Mouse (Mus musculus): ENCODE measurements around the gene Cyp2s1. TPM values are rescaled to one million over a fixed set of nuclear protein-coding genes. Genes with fewer than 3 reads are reported as not detected.
A peak's percentile ranks its signal among the peaks of the same experiment; 100 is the strongest.

The Cyp2s1 gene
- total and polyA plus RNA-seq, 2 experiments = 0.28 to 0.37 TPM

DNA sequence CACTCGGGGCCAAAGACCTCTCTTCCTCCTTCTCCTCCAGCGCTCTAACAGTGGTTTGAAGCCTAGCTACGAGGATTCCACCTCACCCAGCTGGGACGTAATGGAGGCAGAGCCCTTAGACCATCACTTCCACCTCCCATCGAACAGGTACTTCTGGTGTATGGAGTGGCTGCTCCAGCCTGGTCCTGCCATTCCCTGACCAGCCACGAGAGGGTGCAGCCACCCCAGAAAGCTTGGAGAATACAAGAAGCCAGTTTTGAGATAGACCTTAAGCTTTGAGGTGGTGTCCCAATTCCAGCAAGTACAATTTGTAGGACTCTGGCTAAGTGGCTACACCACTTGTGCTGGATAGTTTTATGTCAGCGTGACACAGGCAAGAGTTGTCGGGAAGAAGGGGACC, 38.4 kb upstream of the Cyp2s1 start:
- Histone ChIP-seq H3K36me3 (ENCODE audit: control insufficient read depth, insufficient read depth, low read length) (no peaks in the 10 kb centered on the region), H3K4me3 (ENCODE audit: insufficient read depth, low read depth, low read length) (no peak overlapping the region), H3K9ac (ENCODE audit: low read depth, low read length) (no peak overlapping the region), H3K27me3 (ENCODE audit: control insufficient read depth, insufficient read depth, low read length) (no peaks in the 10 kb centered on the region), H3K4me1 (ENCODE audit: control insufficient read depth, insufficient read depth, low read length) (no peaks in the 10 kb centered on the region), H3K79me2 (ENCODE audit: control insufficient read depth, insufficient read depth, low read length) (no peaks in the 10 kb centered on the region), H3K27ac (replicated peaks; ENCODE audit: insufficient read depth, low read depth, low read length) (no peak overlapping the region)
- TF ChIP-seq CTCF (IDR thresholded peaks at IDR 0.05; ENCODE audit: low read depth, low read length) (peak; percentile 94), POLR2A (IDR thresholded peaks at IDR 0.05; ENCODE audit: extremely low read depth, insufficient read depth, low read length) (no peak)
- peak; percentile 47 for DNase-seq (ENCODE audit: extremely low read depth, low read depth, low spot score)
- WGBS = 28% methylated on average over 8 of the region's 8 CpGs

DNA sequence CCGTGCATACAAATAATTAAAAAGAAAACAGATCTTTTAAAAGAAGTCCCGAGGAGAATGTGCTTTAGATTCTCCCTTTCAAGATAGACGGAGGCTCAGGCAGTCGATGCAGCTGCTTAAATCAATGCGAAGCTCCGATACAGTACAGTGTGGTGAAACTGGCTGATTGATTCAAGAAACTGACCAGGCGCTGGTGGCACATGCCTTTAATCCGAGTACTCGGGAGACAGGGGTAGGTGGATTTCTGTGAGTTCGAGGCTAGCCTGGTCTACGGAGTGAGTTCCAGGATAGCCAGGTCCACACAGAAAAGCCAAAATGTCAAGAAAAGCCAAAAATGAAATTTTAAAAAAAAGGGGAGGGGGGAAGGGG, 31.7 kb upstream of the Cyp2s1 start:
- H3K36me3 ChIP-seq (ENCODE audit: control insufficient read depth, insufficient read depth, low read length) = no peaks in the 10 kb centered on the region
- H3K27ac ChIP-seq (replicated peaks; ENCODE audit: insufficient read depth, low read depth, low read length) = no peak overlapping the region
- TF ChIP-seq POLR2A (IDR thresholded peaks at IDR 0.05; ENCODE audit: extremely low read depth, insufficient read depth, low read length) (no peak), CTCF (IDR thresholded peaks at IDR 0.05; ENCODE audit: low read depth, low read length) (no peak)
- no peaks in the 10 kb centered on the region for H3K79me2 ChIP-seq (ENCODE audit: control insufficient read depth, insufficient read depth, low read length)
- peak overlapping the region; percentile 87 for H3K9ac ChIP-seq (ENCODE audit: low read depth, low read length)
- no peaks in the 10 kb centered on the region for H3K27me3 ChIP-seq (ENCODE audit: control insufficient read depth, insufficient read depth, low read length)
- DNase-seq (ENCODE audit: extremely low read depth, low read depth, low spot score) = no peak
- 25% methylated on average over 11 of the region's 11 CpGs for WGBS
- peaks cover 4% of the 10 kb centered on the region; the same call in 1 of the 2 replicates for H3K4me1 ChIP-seq (ENCODE audit: control insufficient read depth, insufficient read depth, low read length)
- H3K4me3 ChIP-seq (ENCODE audit: insufficient read depth, low read depth, low read length) = peak overlapping the region; percentile 58; the same call in 1 of the 2 replicates

DNA sequence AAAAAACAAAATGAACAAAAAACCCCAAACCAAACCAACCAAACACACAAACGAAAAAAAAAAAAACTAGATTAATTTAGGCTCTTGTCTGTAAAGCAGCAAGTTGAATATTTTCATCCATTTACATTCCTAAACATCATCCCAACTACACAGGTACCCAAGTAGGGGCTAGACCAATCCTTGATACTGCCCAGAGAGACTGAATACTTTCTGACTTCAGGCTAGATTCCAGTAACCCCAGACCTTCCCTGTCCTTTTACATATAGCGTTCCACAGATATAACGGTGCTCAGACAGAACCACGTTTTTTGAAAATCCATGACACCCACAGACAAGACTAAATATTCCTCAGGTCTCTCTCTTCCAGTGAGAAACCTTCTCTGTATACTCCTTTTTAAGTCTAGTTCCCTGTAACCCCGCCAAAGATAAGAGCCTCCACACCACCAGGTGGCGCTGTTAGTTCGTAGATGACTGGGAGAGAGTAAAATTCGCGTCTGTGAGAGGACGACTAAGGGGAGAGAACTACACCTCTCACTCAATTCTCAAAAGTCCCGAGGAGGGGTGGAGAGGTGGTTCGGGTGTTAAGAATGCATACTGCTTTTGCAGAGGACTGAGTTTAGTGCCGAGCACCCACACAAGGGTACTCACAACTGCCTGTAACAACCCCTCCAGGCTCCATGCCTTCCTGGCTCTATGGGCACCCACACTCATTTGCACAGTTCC, 31.2 kb upstream of the Cyp2s1 start:
- Histone ChIP-seq H3K9ac (ENCODE audit: low read depth, low read length) (peak overlapping the region; percentile 87), H3K4me1 (ENCODE audit: control insufficient read depth, insufficient read depth, low read length) (peaks cover 4% of the 10 kb centered on the region; the same call in 1 of the 2 replicates), H3K36me3 (ENCODE audit: control insufficient read depth, insufficient read depth, low read length) (no peaks in the 10 kb centered on the region), H3K4me3 (ENCODE audit: insufficient read depth, low read depth, low read length) (peak overlapping the region; percentile 58), H3K27me3 (ENCODE audit: control insufficient read depth, insufficient read depth, low read length) (no peaks in the 10 kb centered on the region), H3K79me2 (ENCODE audit: control insufficient read depth, insufficient read depth, low read length) (no peaks in the 10 kb centered on the region), H3K27ac (replicated peaks; ENCODE audit: insufficient read depth, low read depth, low read length) (0 out of 2 replicates have a peak overlapping the region, but pooled peaks have one; percentile 43)
- WGBS = 15% methylated on average over 13 of the region's 13 CpGs
- DNase-seq (ENCODE audit: extremely low read depth, low read depth, low spot score) = peak; percentile 80
- TF ChIP-seq POLR2A (IDR thresholded peaks at IDR 0.05; ENCODE audit: extremely low read depth, insufficient read depth, low read length) (no peak), CTCF (IDR thresholded peaks at IDR 0.05; ENCODE audit: low read depth, low read length) (peak; percentile 65)

- TF ChIP-seq POLR2A (IDR thresholded peaks at IDR 0.05; ENCODE audit: extremely low read depth, insufficient read depth, low read length) (no peak), CTCF (IDR thresholded peaks at IDR 0.05; ENCODE audit: low read depth, low read length) (no peak)
- no peaks in the 10 kb centered on the region for H3K79me2 ChIP-seq (ENCODE audit: control insufficient read depth, insufficient read depth, low read length)
- H3K27me3 ChIP-seq (ENCODE audit: control insufficient read depth, insufficient read depth, low read length) = no peaks in the 10 kb centered on the region
- H3K36me3 ChIP-seq (ENCODE audit: control insufficient read depth, insufficient read depth, low read length) = no peaks in the 10 kb centered on the region
- 54% methylated on average over 3 of the region's 3 CpGs for whole genome bisulfite sequencing
- no peak overlapping the region for H3K9ac ChIP-seq (ENCODE audit: low read depth, low read length)
- DNase-seq (ENCODE audit: extremely low read depth, low read depth, low spot score) = no peak
- H3K4me3 ChIP-seq (ENCODE audit: insufficient read depth, low read depth, low read length) = no peak overlapping the region
- peaks cover 4% of the 10 kb centered on the region; the same call in 1 of the 2 replicates for H3K4me1 ChIP-seq (ENCODE audit: control insufficient read depth, insufficient read depth, low read length)
- no peak overlapping the region for H3K27ac ChIP-seq (replicated peaks; ENCODE audit: insufficient read depth, low read depth, low read length)
Measured at GRCm38 (mm10) chr7:25844885-25845284, 28.2 kb upstream of the Cyp2s1 start.

- no peaks in the 10 kb centered on the region for H3K79me2 ChIP-seq (ENCODE audit: control insufficient read depth, insufficient read depth, low read length)
- TF ChIP-seq CTCF (IDR thresholded peaks at IDR 0.05; ENCODE audit: low read depth, low read length) (no peak), POLR2A (IDR thresholded peaks at IDR 0.05; ENCODE audit: extremely low read depth, insufficient read depth, low read length) (no peak)
- DNase-seq (ENCODE audit: extremely low read depth, low read depth, low spot score) = no peak
- peaks cover 4% of the 10 kb centered on the region; the same call in 1 of the 2 replicates for H3K4me1 ChIP-seq (ENCODE audit: control insufficient read depth, insufficient read depth, low read length)
- no peaks in the 10 kb centered on the region for H3K36me3 ChIP-seq (ENCODE audit: control insufficient read depth, insufficient read depth, low read length)
- no peak overlapping the region for H3K9ac ChIP-seq (ENCODE audit: low read depth, low read length)
- H3K4me3 ChIP-seq (ENCODE audit: insufficient read depth, low read depth, low read length) = no peak overlapping the region
- H3K27me3 ChIP-seq (ENCODE audit: control insufficient read depth, insufficient read depth, low read length) = no peaks in the 10 kb centered on the region
- no peak overlapping the region for H3K27ac ChIP-seq (replicated peaks; ENCODE audit: insufficient read depth, low read depth, low read length)
- WGBS = 74% methylated on average over 8 of the region's 8 CpGs
Measured at GRCm38 (mm10) chr7:25844423-25844822, 27.7 kb upstream of the Cyp2s1 start.

DNA sequence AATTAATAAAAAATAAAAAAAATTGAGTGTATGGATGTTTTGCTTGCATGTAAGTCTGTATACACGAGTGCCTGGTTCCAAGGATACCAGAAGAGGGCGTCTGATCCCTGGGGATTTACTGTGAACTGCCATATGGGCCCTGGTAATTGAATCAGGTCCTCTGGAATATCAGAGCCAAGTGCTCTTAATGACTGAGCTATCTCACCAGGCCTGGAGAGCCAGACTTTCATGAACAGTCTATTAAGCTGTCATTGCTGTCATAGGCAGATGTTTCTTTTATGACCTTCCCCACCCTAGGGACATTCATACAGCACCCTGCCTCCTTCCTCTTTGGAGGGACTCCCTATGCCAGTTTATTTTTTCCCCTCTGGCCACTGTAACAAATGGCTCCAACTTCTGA, 26.8 kb upstream of the Cyp2s1 start:
- Histone ChIP-seq H3K27me3 (ENCODE audit: control insufficient read depth, insufficient read depth, low read length) (no peaks in the 10 kb centered on the region), H3K4me3 (ENCODE audit: insufficient read depth, low read depth, low read length) (no peak overlapping the region), H3K79me2 (ENCODE audit: control insufficient read depth, insufficient read depth, low read length) (no peaks in the 10 kb centered on the region), H3K9ac (ENCODE audit: low read depth, low read length) (no peak overlapping the region), H3K27ac (replicated peaks; ENCODE audit: insufficient read depth, low read depth, low read length) (no peak overlapping the region), H3K36me3 (ENCODE audit: control insufficient read depth, insufficient read depth, low read length) (no peaks in the 10 kb centered on the region), H3K4me1 (ENCODE audit: control insufficient read depth, insufficient read depth, low read length) (peaks cover 3% of the 10 kb centered on the region; the same call in 1 of the 2 replicates)
- DNase-seq (ENCODE audit: extremely low read depth, low read depth, low spot score) = no peak
- TF ChIP-seq CTCF (IDR thresholded peaks at IDR 0.05; ENCODE audit: low read depth, low read length) = no peak
- no peak for TF ChIP-seq POLR2A (IDR thresholded peaks at IDR 0.05; ENCODE audit: extremely low read depth, insufficient read depth, low read length)
- 70% methylated on average over 2 of the region's 2 CpGs for WGBS
